Mouse (Mus musculus): ENCODE results near the gene Stox2. TPM values are rescaled to one million over a fixed set of nuclear protein-coding genes. Genes with fewer than 3 reads are reported as not detected.

Gene Stox2
- total RNA-seq, 2 experiments from 2014 or later, result 12.6 to 13.4 TPM

DNA sequence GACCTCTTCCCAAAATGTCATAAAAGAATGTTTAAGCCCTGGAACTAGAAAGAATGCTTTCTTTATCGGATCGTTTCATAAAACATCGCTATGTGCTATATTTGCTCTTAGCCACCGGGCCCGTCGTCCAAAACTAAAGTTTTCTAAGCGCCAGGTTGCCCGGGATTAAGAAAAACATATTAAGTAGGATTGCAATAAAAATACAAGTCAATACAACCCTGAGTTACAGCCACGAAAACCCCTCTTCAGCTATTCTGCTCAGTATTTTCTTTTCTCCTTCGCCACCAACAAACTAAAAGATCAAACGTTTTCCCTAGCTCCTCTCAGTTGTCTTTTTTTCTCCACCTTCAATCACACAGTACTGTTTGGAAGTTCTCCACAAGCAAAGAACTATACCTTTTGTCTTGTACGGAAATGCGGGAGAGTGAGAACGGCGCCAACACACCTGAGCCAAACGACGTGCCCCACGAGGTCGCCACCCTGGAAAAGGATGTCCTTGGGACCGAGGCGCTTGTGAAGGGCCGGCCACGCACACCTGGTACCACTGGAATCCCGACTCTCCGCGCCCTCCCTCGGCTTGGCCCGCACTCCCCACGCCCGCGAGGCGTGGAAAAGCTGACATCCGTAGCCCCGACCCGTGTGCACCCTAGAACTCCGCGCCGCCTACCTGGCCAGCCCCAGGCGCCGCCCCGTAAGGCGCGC is 34.0 kb downstream of the Stox2 start:
- DNase-seq (ENCODE audit: low spot score in 2 of 2), result no peak

DNA sequence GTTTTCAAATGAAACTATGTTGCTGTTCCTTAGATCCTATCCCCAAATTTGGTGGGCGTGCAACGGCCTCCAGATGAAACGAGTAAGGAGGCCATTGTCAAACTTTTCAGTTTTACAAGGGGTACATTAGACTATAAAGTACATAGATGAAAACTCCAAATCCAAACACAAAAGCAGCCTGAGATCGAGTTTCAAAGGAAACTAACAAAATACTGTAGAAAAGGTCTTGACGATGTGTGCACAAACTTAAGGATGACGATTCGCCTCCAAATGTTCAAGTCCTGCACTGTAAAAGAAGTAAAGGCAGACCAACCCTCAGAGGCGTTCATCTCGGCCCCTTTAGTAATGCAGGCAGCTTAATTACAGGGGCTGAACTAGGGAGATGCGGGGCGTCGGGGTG is 34.8 kb downstream of the Stox2 start:
- no peak for DNase-seq (ENCODE audit: low spot score in 2 of 2)

DNA sequence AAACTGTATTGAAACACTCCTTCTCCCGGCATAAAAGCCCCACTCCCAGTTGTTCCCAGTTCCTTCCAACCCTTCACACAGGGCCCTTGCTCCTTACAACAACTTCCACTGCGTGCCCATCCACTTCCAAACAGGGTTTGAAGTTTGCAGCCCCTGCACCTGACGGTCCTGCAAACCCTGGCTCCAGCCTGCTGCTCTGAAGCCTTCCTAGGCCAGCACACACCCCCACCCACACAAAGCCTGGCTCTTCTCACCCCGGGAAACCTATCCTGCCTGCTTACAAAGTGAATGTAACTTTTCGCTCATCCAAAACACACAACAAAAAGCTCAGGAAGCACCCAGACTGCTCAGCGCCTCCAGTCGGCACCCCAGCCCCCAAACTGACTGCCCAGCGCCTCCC is 37.1 kb downstream of the Stox2 start:
- no peak for DNase-seq (ENCODE audit: low spot score in 2 of 2)

DNA sequence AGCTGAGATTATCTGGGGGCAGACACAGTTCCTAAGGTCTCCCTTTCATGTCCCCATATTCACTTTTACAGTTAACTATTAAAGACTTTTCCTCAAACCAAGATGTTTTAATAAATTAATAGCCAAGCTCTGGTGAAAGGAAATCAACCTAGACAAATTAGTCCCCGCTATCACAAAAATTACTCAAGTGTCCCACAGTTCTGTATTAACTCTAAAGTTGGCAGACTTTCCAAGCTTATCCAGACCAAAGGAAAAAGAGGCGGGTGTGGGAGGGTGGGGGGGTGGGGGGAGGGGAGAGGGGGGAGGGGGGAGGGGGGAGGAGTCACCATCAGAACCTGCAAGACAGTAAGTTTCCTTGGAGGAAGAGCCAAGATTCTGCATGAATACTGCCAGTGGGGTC is 41.3 kb downstream of the Stox2 start:
- no peak for DNase-seq (ENCODE audit: low spot score in 2 of 2)

DNA sequence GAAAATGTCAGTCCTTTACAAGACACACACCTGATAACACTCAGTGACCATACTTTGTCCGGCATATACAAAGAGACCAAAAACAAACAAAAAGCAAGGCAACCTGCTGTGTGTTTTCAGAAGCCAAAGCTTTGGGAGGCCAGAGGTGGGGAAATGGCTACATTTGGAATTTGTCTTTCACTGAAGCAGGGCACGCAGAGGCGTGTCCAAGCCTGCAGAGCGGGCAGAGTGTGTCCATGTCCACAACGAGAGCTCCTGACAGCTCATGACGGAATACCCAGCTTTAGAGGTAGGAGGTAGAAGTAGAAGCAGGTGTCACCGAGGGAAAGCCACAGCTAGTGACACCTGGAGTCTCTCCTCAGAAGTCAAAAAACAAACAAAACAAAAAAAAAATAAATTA is 53.2 kb downstream of the Stox2 start:
- no peak for DNase-seq (ENCODE audit: low spot score in 2 of 2)

DNA sequence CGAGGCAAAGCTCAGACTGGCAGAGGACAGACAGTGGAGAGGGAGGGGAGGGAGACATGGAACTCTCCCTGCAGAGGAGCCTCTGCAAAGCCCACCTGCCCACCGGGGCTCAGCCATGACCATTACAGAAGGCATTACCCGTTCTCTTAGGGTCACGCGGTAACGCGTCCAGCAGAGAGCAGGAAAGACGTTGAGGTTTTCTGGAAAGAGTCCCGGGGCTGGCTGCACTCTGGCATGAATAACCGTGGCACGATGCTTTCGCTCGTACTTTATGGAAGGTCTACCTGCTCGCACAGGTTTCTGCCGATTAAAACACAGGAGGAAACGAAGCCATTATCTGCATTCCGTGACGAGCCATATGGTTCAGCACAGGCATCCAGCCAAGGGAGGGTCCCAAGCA is 53.9 kb downstream of the Stox2 start:
- DNase-seq (ENCODE audit: low spot score in 2 of 2), result no peak

DNA sequence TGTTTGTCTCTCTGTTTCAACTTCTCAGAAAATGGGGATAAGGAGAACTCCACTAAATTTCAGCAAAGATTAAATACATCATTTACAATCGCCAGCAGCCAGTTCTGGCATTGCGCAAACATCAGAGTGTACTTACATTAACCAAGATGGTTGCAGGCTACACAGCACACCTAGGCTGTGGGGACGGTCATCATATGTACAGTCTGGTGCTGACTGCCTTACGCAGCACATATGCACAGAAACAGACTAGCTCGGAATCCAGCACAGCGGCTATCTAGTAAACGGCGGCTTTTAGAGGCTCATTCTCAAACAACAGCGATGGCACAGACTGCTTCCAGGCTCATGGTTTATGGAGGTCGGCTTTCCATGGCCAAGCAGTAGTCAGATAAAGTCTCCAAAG is 54.3 kb downstream of the Stox2 start:
- no peak for DNase-seq (ENCODE audit: low spot score in 2 of 2)

DNA sequence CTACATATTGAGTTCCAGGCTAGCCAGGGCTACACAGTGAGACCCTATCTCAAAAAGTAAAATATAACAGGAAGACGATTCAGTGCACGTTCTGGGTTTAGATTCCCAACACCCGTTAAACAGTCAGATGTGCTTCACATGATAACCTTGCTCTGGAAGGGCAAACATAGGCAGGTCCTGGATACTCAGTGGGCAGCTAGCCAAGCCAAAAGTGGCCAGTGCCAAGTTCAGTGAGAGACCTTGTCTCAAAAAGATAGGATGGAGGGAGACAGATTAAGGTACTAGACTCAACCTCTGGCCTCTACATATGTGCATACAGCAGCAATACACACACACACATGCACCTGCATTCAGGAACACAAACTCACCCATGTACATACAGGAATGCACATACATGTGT is 56.7 kb downstream of the Stox2 start:
- DNase-seq (ENCODE audit: low spot score in 2 of 2), result no peak

DNA sequence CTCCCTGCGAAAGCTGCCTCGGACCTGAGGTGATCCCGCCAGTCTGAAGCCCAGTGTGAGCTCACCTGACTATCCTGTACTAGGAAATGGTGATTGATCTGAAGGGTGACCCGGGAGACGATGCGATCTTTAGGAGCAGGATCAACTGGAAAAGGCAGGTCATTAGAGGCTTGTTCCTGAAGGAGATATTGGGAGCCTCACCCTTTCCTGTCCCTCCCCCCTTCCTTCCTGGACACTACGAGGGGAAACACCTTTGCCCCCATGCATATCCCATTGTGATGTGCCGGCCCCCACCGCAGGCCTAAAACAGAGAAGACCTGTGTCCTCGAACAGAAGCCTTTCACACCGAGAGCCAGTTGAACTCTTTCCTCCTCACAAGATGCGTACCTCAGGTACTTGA is 58.0 kb downstream of the Stox2 start:
- DNase-seq (ENCODE audit: low spot score in 2 of 2), result no peak

DNA sequence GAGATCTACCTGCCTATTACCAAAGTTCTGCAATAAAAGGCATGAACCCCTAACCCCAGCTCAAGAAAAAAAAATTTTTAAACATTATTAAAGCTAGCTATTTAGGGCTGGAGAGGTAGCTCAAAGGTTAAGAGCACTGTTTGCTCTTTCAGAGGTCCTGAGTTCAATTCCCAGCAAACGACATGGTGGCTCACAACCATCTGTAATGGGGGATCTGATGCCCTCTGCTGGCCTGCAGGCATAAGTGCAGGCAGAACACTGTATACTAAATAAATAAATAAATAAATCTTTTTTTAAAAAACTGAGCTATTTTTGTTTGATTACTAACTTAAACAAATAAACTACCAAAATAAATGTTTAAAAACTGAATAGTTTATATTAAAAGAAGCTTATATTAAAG is 60.4 kb downstream of the Stox2 start:
- DNase-seq (ENCODE audit: low spot score in 2 of 2), result no peak

DNA sequence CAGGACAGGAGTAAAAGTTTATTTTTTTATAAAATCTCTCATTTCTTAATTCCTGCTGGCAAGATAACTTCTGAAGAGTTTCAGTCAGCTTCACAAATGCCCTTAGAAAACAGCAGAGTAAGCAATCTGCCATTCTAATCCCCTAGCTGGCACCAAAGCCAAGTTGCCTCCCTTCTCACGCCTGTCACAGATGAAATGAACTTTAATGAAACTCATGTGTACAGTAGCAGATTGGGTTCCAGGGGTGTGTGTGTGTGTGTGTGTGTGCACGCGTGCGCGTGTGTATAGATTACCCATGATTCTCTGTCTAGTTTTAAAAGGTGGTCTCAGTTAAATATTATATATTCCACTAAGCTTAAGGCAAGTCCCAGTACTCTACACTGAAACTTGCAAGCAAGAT is 62.0 kb downstream of the Stox2 start:
- no peak for DNase-seq (ENCODE audit: low spot score in 2 of 2)

DNA sequence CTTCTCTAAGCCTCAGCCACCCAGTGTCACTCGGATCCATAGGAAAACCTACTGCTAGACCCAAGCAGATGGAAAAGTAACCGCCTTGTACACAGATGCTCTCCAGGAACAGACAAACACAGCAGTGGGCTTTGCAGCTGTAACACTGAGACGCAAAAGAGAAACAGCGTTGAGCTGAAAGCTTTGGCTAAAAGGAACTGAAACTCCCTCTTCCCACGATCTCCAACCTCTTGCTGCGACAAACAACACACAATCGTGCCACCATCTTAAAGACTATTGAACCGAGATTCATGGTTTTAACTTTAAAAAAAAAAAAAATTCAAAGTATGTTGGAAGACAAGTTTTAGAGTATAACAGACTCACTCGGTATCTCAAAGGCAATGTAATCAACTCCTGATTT is 62.5 kb downstream of the Stox2 start:
- no peak for DNase-seq (ENCODE audit: low spot score in 2 of 2)

DNA sequence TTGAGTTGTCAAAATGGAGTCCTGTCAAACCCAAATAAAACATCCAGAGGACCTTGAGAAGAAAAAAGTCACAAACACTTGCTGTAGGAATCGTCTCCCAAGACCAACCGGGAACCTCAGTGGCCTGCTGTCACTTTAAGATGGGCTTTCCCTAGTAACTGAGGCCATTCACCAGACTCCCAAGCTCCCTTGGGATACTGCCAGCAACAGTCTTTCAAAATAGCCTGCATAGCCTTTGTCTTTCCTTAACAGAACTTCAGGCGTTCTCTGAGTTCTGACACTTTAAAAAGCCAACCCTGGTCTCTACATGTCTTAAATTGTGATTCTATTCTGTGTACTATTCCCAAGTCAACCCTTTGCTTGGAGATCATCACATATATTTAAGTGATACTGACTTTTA is 64.9 kb downstream of the Stox2 start:
- DNase-seq (ENCODE audit: low spot score in 2 of 2), result no peak

DNA sequence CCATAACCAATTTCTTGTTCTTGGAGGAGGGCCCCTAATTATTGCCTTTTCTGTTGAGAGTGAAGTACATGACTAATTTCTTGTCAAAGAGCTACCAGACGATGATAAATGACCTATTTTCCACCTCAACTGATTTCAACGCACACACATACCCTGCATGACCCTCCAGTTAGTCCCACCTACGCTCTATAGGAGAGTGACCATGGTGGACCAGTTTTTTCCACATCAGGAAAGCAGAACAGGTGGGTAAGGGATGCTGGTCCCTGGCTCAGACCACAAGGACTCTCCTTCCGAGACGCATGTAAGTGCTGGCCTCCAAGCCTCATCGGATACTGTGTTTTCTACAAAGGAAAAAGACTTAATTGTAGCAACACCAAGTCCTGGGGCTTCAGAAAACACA is 65.4 kb downstream of the Stox2 start:
- no peak for DNase-seq (ENCODE audit: low spot score in 2 of 2)

DNA sequence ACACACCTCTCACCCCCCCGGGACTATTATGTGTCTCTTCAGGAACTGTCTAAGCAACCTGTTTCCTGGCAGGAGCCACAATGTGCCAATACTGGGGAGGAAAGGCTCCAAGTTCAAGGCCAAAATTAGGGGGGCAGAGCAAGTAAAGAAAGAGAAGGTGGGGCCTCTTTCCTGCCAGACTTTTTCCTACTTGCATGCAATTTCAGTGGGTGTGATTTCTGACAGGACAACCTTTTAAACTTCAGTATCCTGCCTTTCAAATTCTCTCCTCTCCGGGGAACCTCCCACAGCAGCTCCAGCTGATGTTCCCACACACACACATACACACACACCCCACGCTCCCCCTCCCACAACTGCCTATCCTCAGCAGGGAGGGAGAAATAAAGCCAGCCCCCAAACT is 66.1 kb downstream of the Stox2 start:
- DNase-seq (ENCODE audit: low spot score in 2 of 2), result no peak

DNA sequence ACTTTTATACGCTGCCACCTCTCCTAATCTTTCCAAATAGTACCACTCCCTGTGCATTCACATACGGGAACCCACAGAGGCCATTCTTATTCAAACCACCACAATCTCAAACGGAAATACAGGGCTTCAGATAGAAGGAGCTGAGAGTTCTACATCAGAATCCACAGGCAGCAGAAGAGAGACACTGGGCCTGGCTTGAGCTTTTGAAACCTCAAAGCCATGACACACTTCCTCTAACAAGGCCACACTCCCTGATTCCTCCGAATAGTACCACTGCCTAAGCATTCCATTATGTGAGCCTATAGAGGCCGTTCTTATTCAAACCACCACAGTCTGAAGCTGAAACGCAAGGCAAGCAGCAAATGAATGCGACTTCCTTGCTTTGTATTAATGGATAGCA is 69.5 kb downstream of the Stox2 start:
- no peak for DNase-seq (ENCODE audit: low spot score in 2 of 2)

DNA sequence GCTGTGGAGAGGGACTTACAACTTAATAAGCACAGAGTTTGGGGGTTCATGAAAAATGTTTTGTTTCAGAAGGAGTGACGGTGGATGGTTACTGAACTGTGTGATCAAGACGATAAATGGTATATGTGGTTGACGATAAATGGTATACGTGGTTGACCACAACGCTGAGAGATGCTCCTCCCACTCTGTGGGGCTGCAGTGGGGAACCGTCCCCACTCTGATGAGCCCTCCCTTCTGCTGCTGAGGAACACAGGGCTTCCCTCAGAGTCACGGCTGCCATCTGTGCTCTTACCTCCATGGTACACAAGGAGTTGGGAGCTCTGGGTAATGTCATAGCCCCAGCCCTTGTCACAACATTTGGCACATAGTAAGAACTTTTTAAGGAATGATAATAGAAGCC is 72.4 kb downstream of the Stox2 start:
- DNase-seq (ENCODE audit: low spot score in 2 of 2), result no peak

DNA sequence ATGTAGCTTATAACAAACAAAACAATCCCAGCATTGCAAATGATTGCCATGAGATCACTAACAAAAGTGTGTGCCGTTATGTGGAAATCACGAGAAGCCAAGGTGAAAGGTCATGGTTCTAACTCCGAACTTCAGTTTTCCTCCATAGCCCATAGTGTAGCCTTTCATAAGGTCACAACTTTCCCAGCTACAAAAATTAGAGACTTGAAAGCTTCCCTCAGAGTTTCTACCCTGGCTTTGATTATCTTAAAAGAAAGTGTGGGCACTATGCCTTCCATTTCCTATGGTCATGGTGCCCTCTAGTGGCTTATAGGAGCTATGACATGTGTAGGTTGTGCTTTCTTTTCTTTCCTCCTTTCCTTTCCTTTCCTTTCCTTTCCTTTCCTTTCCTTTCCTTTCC is 74.6 kb downstream of the Stox2 start:
- DNase-seq (ENCODE audit: low spot score in 2 of 2), result no peak

DNA sequence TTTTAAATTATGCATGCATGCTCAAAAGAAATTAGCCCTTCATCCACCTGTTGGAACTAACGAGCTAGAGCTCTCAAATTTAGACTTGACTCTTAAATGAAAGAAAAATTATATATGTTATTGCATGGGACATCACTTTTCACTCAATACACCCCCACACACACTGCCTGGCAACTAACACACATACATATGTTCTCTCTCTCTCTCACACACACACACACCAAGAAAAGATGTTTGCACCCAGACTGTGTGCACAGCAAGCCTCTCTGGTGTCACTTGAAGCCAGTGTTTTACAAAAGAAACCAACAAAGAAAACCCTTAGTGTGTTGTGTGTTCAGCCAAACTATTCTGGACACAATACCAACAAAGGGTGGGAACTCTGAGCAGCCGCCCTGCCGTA is 75.1 kb downstream of the Stox2 start:
- no peak for DNase-seq (ENCODE audit: low spot score in 2 of 2)

DNA sequence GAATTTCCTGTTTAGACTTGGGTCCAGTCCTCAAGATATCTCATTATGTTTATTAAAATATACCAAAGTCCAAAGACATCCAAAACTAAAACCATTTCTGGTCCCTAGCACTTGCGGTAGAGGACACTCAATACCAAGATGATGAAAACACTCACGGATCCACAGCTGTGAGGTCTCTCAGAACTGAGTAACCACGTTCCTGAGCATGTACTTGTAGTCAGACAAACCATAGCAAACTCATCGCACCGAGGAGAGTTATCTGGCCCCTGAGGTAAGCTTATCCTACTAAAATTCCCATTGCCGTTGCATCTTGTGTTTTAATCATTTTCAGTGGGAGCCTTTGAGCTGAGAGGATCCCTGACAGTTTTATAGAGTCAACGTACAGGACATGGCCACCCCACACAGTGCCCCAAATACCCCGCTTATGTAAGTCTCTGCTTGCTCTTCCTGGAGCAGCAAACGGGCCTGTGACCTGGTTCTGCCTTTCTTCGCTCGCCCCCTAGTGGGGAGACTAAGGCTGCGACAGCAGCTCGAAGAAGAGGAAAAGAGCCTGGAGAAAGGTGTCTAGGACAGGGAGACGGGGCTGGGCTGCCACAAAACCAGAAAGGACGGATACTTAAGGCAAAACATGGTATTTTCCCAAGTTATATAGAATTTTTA is 75.6 kb downstream of the Stox2 start:
- DNase-seq (ENCODE audit: low spot score in 2 of 2), result peak; percentile 80

DNA sequence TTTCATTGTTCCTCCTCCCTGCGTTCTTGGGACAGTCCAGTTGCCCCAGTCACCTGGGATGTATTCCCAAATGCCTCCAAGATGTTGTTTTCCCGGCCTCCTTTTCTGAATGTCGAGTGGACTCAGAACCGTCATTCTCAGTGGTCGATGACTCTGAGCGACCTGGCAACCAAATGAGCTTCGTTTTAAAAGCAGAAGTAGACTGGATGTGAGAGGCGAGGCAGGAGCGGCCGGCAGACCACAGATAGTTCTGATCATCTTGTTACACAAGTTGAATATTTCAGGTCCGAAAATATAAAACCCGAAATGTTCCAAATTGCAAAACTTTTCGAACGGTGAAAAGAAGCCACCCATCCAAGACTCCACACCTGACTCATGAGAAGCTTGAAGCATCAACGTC is 76.2 kb downstream of the Stox2 start:
- DNase-seq (ENCODE audit: low spot score in 2 of 2), result no peak

DNA sequence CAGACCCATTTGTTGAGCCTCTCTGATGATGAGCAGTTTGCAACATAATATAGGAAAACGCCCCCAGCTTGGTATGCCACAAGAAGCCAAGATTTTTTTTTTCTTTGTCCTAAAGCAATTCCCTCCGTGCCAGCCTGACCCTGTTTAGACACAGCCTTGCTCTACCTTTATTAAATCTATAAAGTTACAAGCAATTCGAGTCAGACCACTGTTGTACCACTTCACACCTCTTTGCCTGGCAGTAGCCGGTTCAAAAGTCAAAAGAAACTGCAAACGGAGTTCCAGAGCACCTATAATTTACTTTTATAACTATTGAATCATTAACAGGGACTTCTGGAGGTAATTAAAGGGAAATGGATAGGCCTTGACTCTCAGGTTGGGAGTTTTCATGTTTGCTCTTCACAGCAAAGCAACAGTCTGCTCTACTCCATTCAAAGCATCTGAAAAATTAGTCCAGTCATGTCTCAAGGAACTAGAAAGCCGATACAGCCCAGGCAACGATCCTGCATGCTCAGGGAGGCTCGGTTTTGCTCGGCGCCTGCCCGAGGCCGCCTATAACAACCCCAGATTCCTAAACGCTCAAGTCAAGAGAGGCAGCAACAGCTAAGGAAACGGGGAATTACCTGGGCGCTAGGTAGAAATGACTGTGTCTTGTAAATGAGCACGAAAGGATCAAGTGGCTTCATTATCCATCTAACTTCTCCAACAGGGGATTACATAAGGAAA is 77.0 kb downstream of the Stox2 start:
- no peak for DNase-seq (ENCODE audit: low spot score in 2 of 2)

DNA sequence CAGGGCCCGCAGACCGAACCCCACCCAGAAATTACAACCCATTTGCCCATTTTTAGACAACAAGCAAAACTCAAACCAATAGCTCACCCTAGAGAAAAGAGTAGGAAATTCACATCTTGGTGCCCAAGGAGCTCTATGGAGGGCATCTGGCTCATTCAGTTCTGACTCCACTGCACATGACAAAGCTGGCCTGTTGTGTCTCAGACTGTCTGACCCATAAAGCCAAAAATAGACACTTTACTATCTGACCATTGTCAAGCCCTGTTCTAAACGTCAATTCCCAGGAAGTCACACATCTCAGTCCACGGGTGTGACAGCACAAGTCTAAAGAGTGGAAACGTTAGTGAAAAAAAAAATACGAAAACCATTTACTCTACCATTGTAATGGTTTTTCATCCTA is 79.1 kb downstream of the Stox2 start:
- no peak for DNase-seq (ENCODE audit: low spot score in 2 of 2)

Measured in adrenal gland, adult 18-20 months (tissue).